Mouse (Mus musculus) heart, embryonic 12.5 days (tissue): ENCODE data around the gene Nop2. TPM values are rescaled to one million over a fixed set of nuclear protein-coding genes. Genes with fewer than 3 reads are reported as not detected.

Experiments
- ATAC-seq: fragments of 200-750 bp; cut with Nextera tagmentation; 2 replicates; pipeline ENCODE4 v1.8.0; 2017; ENCODE audit warnings: moderate TSS enrichment, moderate library complexity; ENCODE audit not compliant: insufficient number of reproducible peaks, low FRiP score
- H3K27ac ChIP-seq: fragments of 300-500 bp; sonication (generic); 2 replicates; pipeline ENCODE4 v1.5.1; 2016; ENCODE audit warnings: mild to moderate bottlenecking, moderate library complexity; ENCODE audit not compliant: poor library complexity, severe bottlenecking
- H3K27me3 ChIP-seq: fragments of 300-500 bp; sonication (generic); replicated peaks from 2 replicates; pipeline ENCODE4 v1.6.1; 2016; ENCODE audit warnings: mild to moderate bottlenecking, moderate library complexity
- H3K36me3 ChIP-seq: fragments of 300-500 bp; sonication (generic); 2 replicates; pipeline ENCODE4 v1.6.1; 2016; ENCODE audit warnings: mild to moderate bottlenecking, moderate library complexity
- H3K4me1 ChIP-seq: fragments of 300-500 bp; sonication (generic); replicated peaks from 2 replicates; pipeline ENCODE4 v1.6.1; 2016; ENCODE audit warnings: mild to moderate bottlenecking
- H3K4me2 ChIP-seq: fragments of 300-500 bp; sonication (generic); 2 replicates; pipeline ENCODE4 v1.6.1; 2016; ENCODE audit warnings: mild to moderate bottlenecking, moderate library complexity
- H3K4me3 ChIP-seq: fragments of 300-500 bp; sonication (generic); 2 replicates; pipeline ENCODE4 v1.5.1; 2016; ENCODE audit warnings: mild to moderate bottlenecking
- H3K9ac ChIP-seq: fragments of 300-500 bp; sonication (generic); 2 replicates; pipeline ENCODE4 v1.6.1; 2016; ENCODE audit warnings: mild to moderate bottlenecking, moderate library complexity
- H3K9me3 ChIP-seq: fragments of 300-500 bp; sonication (generic); replicated peaks from 2 replicates; pipeline ENCODE4 v1.6.1; 2016; ENCODE audit warnings: mild to moderate bottlenecking, moderate library complexity
- WGBS: fragments of 180-500 bp; shearing (Covaris S2); methylation state at CpG from one replicate; pipeline ENCODE4 v1.1.7; 2016; 5-methylcytosine and 5-hydroxymethylcytosine counted together
- polyA plus RNA-seq: library from polyadenylated mRNA; unstranded; fragments of >200 nt; fragmentation: Nextera tagmentation; extraction: Ambion mirVana; gene quantifications from 2 replicates; pipeline ENCODE4 v1.2.1, GENCODE M21; 2016

The Nop2 gene
- polyA plus RNA-seq, 1 experiment from 2014 or later, result 55.0 TPM

GRCm38 (mm10) chr6:125145001-125145400 lies 13.3 kb downstream of the Nop2 start, which contains the start of gene Iffo1:
Gene Iffo1 (plus strand): TSS chr6:125145241.
- WGBS, result 1% methylated on average over 16 of the region's 16 CpGs
- Histone ChIP-seq H3K4me3 (peak within 1 kb of the TSS; percentile 66), H3K9ac (peak within 1 kb of the TSS; percentile 88), H3K27ac (peak within 1 kb of the TSS; percentile 90), H3K27me3 (no peaks in the 10 kb centered on the region), H3K4me2 (peak within 1 kb of the TSS; percentile 94), H3K4me1 (peaks cover 48% of the 10 kb centered on the region), H3K36me3 (peaks cover 45% of the 10 kb centered on the region), H3K9me3 (no peaks in the 10 kb centered on the region)
- peak; percentile 91 for ATAC-seq

- under 1% methylated on average over 35 of the region's 35 CpGs for WGBS
- Histone ChIP-seq H3K9me3 (no peaks in the 10 kb centered on the region), H3K27me3 (no peaks in the 10 kb centered on the region), H3K27ac (peak overlapping the region; percentile 90), H3K4me3 (peak overlapping the region; percentile 66), H3K36me3 (peaks cover 40% of the 10 kb centered on the region), H3K4me1 (peaks cover 48% of the 10 kb centered on the region), H3K9ac (peak overlapping the region; percentile 88), H3K4me2 (peak overlapping the region; percentile 94)
- ATAC-seq, result peak; percentile 57
These were observed 13.8 kb downstream of the Nop2 start for GRCm38 (mm10) chr6:125145479-125145951.

GRCm38 (mm10) chr6:125146148-125146547 lies 14.4 kb downstream of the Nop2 start:
- peak overlapping the region; percentile 66 for H3K4me3 ChIP-seq
- H3K27me3 ChIP-seq, result no peaks in the 10 kb centered on the region
- no peaks in the 10 kb centered on the region for H3K9me3 ChIP-seq
- H3K9ac ChIP-seq, result peak overlapping the region; percentile 88
- H3K27ac ChIP-seq, result peak overlapping the region; percentile 90; the same call in 1 of the 2 replicates
- 51% methylated on average over 7 of the region's 7 CpGs for WGBS
- ATAC-seq, result no peak
- H3K4me2 ChIP-seq, result peak overlapping the region; percentile 94
- H3K36me3 ChIP-seq, result peaks cover 39% of the 10 kb centered on the region
- H3K4me1 ChIP-seq, result peaks cover 48% of the 10 kb centered on the region

- Histone ChIP-seq H3K9me3 (no peaks in the 10 kb centered on the region), H3K27me3 (no peaks in the 10 kb centered on the region), H3K9ac (peak overlapping the region; percentile 34), H3K36me3 (peaks cover 39% of the 10 kb centered on the region), H3K4me3 (peak overlapping the region; percentile 66; the same call in 1 of the 2 replicates), H3K4me2 (peak overlapping the region; percentile 94), H3K27ac (peak overlapping the region; percentile 97), H3K4me1 (peaks cover 48% of the 10 kb centered on the region)
- 55% methylated on average over 4 of the region's 4 CpGs for WGBS
- no peak for ATAC-seq
These were observed 15.1 kb downstream of the Nop2 start for GRCm38 (mm10) chr6:125146797-125147196.

GRCm38 (mm10) chr6:125147329-125147728 lies 15.6 kb downstream of the Nop2 start:
- Histone ChIP-seq H3K4me1 (peaks cover 48% of the 10 kb centered on the region), H3K27me3 (no peaks in the 10 kb centered on the region), H3K4me2 (peak overlapping the region; percentile 94), H3K27ac (peak overlapping the region; percentile 97), H3K36me3 (peaks cover 38% of the 10 kb centered on the region), H3K9me3 (no peaks in the 10 kb centered on the region), H3K4me3 (peak overlapping the region; percentile 66; the same call in 1 of the 2 replicates), H3K9ac (peak overlapping the region; percentile 55)
- 54% methylated on average over 10 of the region's 10 CpGs for WGBS
- no peak for ATAC-seq

GRCm38 (mm10) chr6:125148251-125148925 lies 16.7 kb downstream of the Nop2 start:
- no peaks in the 10 kb centered on the region for H3K27me3 ChIP-seq
- H3K4me2 ChIP-seq, result peak overlapping the region; percentile 94
- peak; percentile 73 for ATAC-seq
- H3K9ac ChIP-seq, result peak overlapping the region; percentile 73
- H3K4me3 ChIP-seq, result peak overlapping the region; percentile 11
- H3K4me1 ChIP-seq, result peaks cover 48% of the 10 kb centered on the region
- WGBS, result 25% methylated on average over 18 of the region's 18 CpGs
- peak overlapping the region; percentile 97 for H3K27ac ChIP-seq
- peaks cover 41% of the 10 kb centered on the region for H3K36me3 ChIP-seq
- H3K9me3 ChIP-seq, result no peaks in the 10 kb centered on the region

- H3K4me2 ChIP-seq, result peak overlapping the region; percentile 94
These were observed 17.3 kb downstream of the Nop2 start for GRCm38 (mm10) chr6:125148926-125149568.

GRCm38 (mm10) chr6:125149569-125149950 lies 17.9 kb downstream of the Nop2 start:
- no peak for ATAC-seq
- Histone ChIP-seq H3K4me1 (peaks cover 47% of the 10 kb centered on the region), H3K27me3 (no peaks in the 10 kb centered on the region), H3K9me3 (no peaks in the 10 kb centered on the region), H3K4me3 (no peak overlapping the region), H3K27ac (peak overlapping the region; percentile 97), H3K9ac (peak overlapping the region; percentile 73), H3K36me3 (peaks cover 38% of the 10 kb centered on the region), H3K4me2 (peak overlapping the region; percentile 94)
- 69% methylated on average over 7 of the region's 7 CpGs for WGBS

More at GRCm38 (mm10) chr6:125148926-125149568, 17.3 kb downstream of the Nop2 start:
- Histone ChIP-seq H3K27me3 (no peaks in the 10 kb centered on the region), H3K4me3 (peak overlapping the region; percentile 11; the same call in 1 of the 2 replicates), H3K9ac (peak overlapping the region; percentile 73), H3K27ac (peak overlapping the region; percentile 97), H3K9me3 (no peaks in the 10 kb centered on the region), H3K36me3 (peaks cover 41% of the 10 kb centered on the region), H3K4me1 (peaks cover 48% of the 10 kb centered on the region)
- 51% methylated on average over 16 of the region's 16 CpGs for WGBS
- ATAC-seq, result no peak

- H3K27ac ChIP-seq, result no peak overlapping the region
- no peaks in the 10 kb centered on the region for H3K27me3 ChIP-seq
- H3K9ac ChIP-seq, result 0 out of 2 replicates have a peak overlapping the region, but pooled peaks have one; percentile 15
- no peak overlapping the region for H3K4me2 ChIP-seq
- ATAC-seq, result no peak
- H3K4me3 ChIP-seq, result no peak overlapping the region
- WGBS, result 69% methylated on average over 22 of the region's 22 CpGs
- peaks cover 25% of the 10 kb centered on the region for H3K4me1 ChIP-seq
- H3K36me3 ChIP-seq, result peaks cover 56% of the 10 kb centered on the region
- H3K9me3 ChIP-seq, result no peaks in the 10 kb centered on the region
These were observed 20.7 kb downstream of the Nop2 start for GRCm38 (mm10) chr6:125152212-125153017.

GRCm38 (mm10) chr6:125153018-125153389 lies 21.3 kb downstream of the Nop2 start:
- Histone ChIP-seq H3K27me3 (no peaks in the 10 kb centered on the region), H3K9me3 (no peaks in the 10 kb centered on the region), H3K4me1 (peaks cover 19% of the 10 kb centered on the region), H3K4me2 (no peak overlapping the region), H3K4me3 (no peak overlapping the region), H3K27ac (no peak overlapping the region), H3K9ac (0 out of 2 replicates have a peak overlapping the region, but pooled peaks have one; percentile 15), H3K36me3 (peaks cover 62% of the 10 kb centered on the region)
- ATAC-seq, result no peak
- 80% methylated on average over 5 of the region's 5 CpGs for WGBS
